Mouse (Mus musculus) liver, adult 2 months (tissue): ENCODE measurements around the gene Tril. TPM values are rescaled to one million over a fixed set of nuclear protein-coding genes. Genes with fewer than 3 reads are reported as not detected.

Experiments
- DNase-seq: peaks from one replicate; pipeline ENCODE4 v3.0.0-alpha.2; 2011; ENCODE audit warnings: low read depth, low spot score; ENCODE audit errors: extremely low read depth
- H3K27ac ChIP-seq: fragments of 200-500 bp; replicated peaks from 2 replicates; pipeline ENCODE4 v1.5.1; 2012; ENCODE audit warnings: low read depth, mild to moderate bottlenecking, control low read depth, inconsistent platforms, low read length; ENCODE audit not compliant: insufficient read depth
- H3K27me3 ChIP-seq: fragments of 200-500 bp; 2 replicates; pipeline ENCODE4 v1.6.1; 2012; ENCODE audit warnings: mild to moderate bottlenecking, moderate library complexity, low read length, inconsistent platforms; ENCODE audit not compliant: control insufficient read depth, insufficient read depth
- H3K36me3 ChIP-seq: fragments of 200-500 bp; 2 replicates; pipeline ENCODE4 v1.6.1; 2012; ENCODE audit warnings: low read length, inconsistent platforms; ENCODE audit not compliant: control insufficient read depth, insufficient read depth
- H3K4me1 ChIP-seq: fragments of 200-500 bp; 2 replicates; pipeline ENCODE4 v1.6.1; 2011; ENCODE audit warnings: low read length; ENCODE audit not compliant: control insufficient read depth, insufficient read depth
- H3K4me3 ChIP-seq: fragments of 200-500 bp; 2 replicates; pipeline ENCODE4 v1.5.1; 2011; ENCODE audit warnings: low read depth, mild to moderate bottlenecking, control low read depth, low read length, moderate library complexity; ENCODE audit not compliant: insufficient read depth
- H3K79me2 ChIP-seq: fragments of 200-500 bp; 2 replicates; pipeline ENCODE4 v1.6.1; 2012; ENCODE audit warnings: inconsistent platforms, mild to moderate bottlenecking, low read length, moderate library complexity; ENCODE audit not compliant: control insufficient read depth, insufficient read depth
- H3K9ac ChIP-seq: fragments of 200-500 bp; 2 replicates; pipeline ENCODE4 v1.6.1; 2012; ENCODE audit warnings: low read depth, mild to moderate bottlenecking, control low read depth, inconsistent platforms, low read length
- CTCF ChIP-seq: fragments of 200-500 bp; IDR thresholded peaks from 2 replicates; pipeline ENCODE4 v1.5.1; 2011; ENCODE audit warnings: low read depth, low read length, control low read depth
- POLR2A ChIP-seq: fragments of 200-500 bp; IDR thresholded peaks from 2 replicates; pipeline ENCODE4 v1.6.1; 2011; ENCODE audit warnings: low read length, control low read depth; ENCODE audit not compliant: insufficient read depth; ENCODE audit errors: extremely low read depth
- WGBS: fragments of 180-500 bp; shearing (Covaris S2); methylation state at CpG from one replicate; pipeline ENCODE4 v1.1.7; 2018; 5-methylcytosine and 5-hydroxymethylcytosine counted together
- polyA plus RNA-seq: library from polyadenylated mRNA; depleted of rRNA; stranded (reverse); fragments of >200 nt; gene quantifications from 2 replicates; pipeline ENCODE4 v1.2.3, GENCODE M21; 2012; rRNA removed
- total RNA-seq: library from RNA; depleted of rRNA; stranded (reverse); fragments of >200 nt; gene quantifications from 2 replicates; pipeline ENCODE4 v1.2.3, GENCODE M21; 2014; rRNA removed

Gene Tril
- total RNA-seq (0.18 and 0.27 TPM in 2 replicates), polyA plus RNA-seq (0.17 and 0.29 TPM in 2 replicates)

DNA sequence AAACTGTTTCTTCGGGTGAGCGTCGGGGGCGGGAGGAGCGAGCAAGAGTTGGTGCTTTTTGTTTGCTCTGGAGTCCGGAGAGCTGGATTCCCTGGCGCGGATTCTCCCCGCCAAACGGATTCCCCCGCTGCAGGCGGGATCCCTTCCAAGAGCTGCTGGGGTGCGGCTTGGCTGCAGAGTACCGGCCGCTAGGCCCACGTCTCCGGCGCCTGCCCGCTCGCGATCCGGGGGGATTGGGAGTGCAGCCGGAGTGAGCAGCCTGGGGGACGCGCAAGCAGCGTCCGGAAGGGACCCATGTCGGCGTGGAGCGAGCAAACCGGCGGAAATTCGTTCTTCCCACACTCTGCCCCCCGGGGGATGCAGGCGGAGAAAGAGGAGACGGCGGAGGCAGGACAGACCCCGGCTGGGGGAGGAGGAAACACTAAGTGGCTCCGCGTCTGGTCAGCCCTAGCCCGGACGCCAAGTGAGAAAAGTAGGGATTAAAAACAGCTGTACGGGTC lies at the start of gene Tril:
TSS of gene Tril (minus strand) at position 345 of the 500 bp plus-strand sequence.
- H3K4me3 ChIP-seq = peak within 1 kb of the TSS; percentile 46
- DNase-seq = no peak
- no peak within 1 kb of the TSS for H3K27ac ChIP-seq
- WGBS = 2% methylated on average over 43 of the region's 43 CpGs
- H3K27me3 ChIP-seq = peaks cover 31% of the 10 kb centered on the region
- no peaks in the 10 kb centered on the region for H3K79me2 ChIP-seq
- peak within 1 kb of the TSS; percentile 46 for H3K9ac ChIP-seq
- peaks cover 4% of the 10 kb centered on the region; the same call in 1 of the 2 replicates for H3K4me1 ChIP-seq
- no peak for TF ChIP-seq CTCF
- no peak for TF ChIP-seq POLR2A
- H3K36me3 ChIP-seq = no peaks in the 10 kb centered on the region

DNA sequence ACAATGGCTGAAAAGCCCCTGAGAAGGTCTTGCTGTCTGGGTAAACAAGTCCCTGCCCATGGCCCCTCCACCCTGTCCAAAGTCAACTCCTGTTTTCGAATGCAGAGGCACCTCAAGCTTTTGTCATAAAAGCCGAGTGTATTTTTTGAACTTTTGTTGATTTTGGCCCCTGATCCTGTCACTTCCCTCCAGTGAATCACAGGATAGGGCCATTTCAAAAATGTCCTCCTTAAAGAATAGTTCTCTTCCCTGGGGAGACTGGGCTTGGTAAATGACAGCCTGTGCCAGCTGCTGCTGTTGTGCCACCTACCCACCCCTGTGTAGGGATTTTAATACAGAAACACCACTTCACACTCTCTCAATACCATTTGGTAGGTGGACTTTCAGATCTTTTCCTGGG lies 42.4 kb upstream of the Tril start:
- H3K27me3 ChIP-seq = no peaks in the 10 kb centered on the region
- WGBS = 24% methylated on average over 2 of the region's 2 CpGs
- H3K4me3 ChIP-seq = no peak overlapping the region
- no peak overlapping the region for H3K27ac ChIP-seq
- H3K9ac ChIP-seq = no peak overlapping the region
- H3K4me1 ChIP-seq = no peaks in the 10 kb centered on the region
- no peak for TF ChIP-seq CTCF
- TF ChIP-seq POLR2A = no peak
- no peaks in the 10 kb centered on the region for H3K36me3 ChIP-seq
- no peak for DNase-seq
- no peaks in the 10 kb centered on the region for H3K79me2 ChIP-seq

DNA sequence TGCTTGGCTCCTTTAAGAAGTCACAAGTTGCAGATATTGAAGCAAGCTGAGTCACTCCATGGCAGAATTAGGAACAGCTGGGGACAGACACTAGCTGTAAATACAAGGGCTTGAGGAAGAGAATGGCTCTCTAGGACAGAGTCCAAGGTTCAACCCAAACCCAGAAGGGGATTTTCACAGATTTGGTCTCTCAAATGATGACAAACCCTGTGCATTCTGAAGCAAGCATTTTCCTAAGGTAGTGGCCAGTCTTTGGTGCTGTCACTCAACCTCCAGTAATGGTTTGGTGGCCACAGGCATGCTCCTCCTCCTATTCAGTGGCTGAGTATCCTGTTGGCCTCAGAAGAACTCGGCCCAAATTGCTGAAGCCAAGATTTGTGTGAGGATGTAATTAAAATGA lies 38.5 kb upstream of the Tril start:
- Histone ChIP-seq H3K4me1 (0 out of 2 replicates have a peak, but pooled peaks cover 1% of the 10 kb centered on the region), H3K27me3 (no peaks in the 10 kb centered on the region), H3K9ac (no peak overlapping the region), H3K4me3 (no peak overlapping the region), H3K79me2 (no peaks in the 10 kb centered on the region), H3K27ac (no peak overlapping the region), H3K36me3 (no peaks in the 10 kb centered on the region)
- 50% methylated on average over 1 of the region's 1 CpGs for WGBS
- no peak for TF ChIP-seq CTCF
- no peak for TF ChIP-seq POLR2A
- DNase-seq = no peak

DNA sequence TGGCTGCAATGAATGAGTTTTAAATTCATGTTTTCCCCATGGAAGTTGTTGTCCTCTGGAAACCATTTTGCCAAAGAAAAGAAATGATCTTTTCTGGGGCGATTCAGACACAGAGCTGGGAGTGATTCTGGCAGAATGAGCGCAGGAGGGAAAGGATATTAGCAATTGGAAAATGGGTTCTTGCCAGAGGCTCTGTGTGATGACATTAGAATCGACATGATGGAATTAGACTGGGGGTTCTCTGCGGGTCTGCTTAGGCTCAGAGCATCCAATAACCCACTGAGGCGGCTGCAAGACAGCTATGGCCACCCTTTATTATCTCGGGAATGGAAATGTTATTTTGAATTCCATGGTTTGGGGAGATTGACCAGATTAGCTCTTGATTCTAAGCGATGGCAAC lies 37.2 kb upstream of the Tril start:
- TF ChIP-seq CTCF (no peak), POLR2A (no peak)
- Histone ChIP-seq H3K27me3 (no peaks in the 10 kb centered on the region), H3K4me3 (no peak overlapping the region), H3K27ac (no peak overlapping the region), H3K9ac (no peak overlapping the region), H3K4me1 (0 out of 2 replicates have a peak, but pooled peaks cover 2% of the 10 kb centered on the region), H3K36me3 (no peaks in the 10 kb centered on the region), H3K79me2 (no peaks in the 10 kb centered on the region)
- no peak for DNase-seq
- WGBS = 77% methylated on average over 7 of the region's 7 CpGs

DNA sequence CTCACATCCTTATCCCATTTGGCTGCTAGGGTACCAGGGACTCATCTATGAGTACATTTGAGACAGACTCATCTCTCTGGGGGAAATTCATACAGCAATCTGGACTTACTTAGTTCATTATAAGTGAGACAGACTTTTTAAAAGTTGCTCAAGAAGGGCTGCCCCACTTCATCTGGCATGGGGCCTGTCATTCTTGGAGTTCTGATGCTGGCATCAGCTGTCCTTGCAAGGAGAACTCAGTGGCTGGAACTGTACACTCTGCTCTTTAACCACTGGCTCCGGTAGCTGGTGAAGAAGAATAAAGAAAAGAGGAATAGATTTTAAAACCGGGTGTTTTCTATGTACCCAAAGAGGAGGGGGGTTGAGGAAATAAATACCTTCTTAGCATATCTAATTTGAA lies 36.1 kb upstream of the Tril start:
- Histone ChIP-seq H3K36me3 (no peaks in the 10 kb centered on the region), H3K27me3 (no peaks in the 10 kb centered on the region), H3K27ac (no peak overlapping the region), H3K4me3 (no peak overlapping the region), H3K9ac (no peak overlapping the region), H3K4me1 (0 out of 2 replicates have a peak, but pooled peaks cover 2% of the 10 kb centered on the region), H3K79me2 (no peaks in the 10 kb centered on the region)
- DNase-seq = no peak
- WGBS = 78% methylated on average over 2 of the region's 2 CpGs
- TF ChIP-seq CTCF (no peak), POLR2A (no peak)
